Mouse (Mus musculus): Measurements from ENCODE around the gene Trnp1.
A peak's percentile ranks its signal among the peaks of the same experiment; 100 is the strongest.

Trnp1 gene

DNA sequence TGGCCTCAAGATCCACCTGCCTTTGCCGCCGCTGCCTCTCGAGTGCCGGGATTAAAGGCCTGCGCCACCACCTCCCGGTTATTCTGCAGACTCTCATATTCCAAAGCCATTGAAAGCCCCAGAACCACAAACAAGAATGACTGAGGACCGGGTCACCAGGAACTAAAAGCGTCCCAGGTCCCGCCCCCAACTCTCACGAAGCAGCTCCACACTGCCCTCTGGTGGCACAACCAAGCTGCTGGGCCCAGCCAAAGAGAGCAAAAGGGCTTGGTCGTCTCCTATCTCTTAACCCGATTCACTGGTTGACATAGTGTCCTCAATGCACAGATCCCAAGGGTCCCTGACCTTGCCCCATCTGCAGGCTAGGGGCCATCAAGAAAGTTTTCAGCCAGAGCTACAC is 3.9 kb downstream of the Trnp1 start:
- DNase-seq (ENCODE audit: low spot score), result peak; percentile 85

DNA sequence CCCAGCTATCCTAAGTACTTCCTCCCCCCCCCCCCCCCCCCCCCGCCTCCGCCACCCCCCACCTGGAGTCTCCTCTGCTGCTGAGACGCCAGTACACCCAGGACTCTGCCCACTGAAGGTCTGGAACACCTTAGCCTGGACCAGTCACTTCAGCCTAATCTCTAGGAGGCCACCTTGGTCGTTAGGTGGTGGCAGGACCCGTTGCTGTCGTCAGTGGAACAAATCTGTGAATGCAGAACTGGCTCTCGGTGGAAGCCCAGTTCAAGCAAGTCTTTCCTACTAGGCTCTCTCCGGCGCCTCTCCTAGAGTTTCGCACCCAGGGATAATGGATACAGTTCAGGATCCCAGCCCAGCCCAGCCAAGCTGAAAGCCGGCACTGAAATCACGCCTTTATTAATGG is 4.5 kb downstream of the Trnp1 start:
- no peak for DNase-seq (ENCODE audit: low spot score)

DNA sequence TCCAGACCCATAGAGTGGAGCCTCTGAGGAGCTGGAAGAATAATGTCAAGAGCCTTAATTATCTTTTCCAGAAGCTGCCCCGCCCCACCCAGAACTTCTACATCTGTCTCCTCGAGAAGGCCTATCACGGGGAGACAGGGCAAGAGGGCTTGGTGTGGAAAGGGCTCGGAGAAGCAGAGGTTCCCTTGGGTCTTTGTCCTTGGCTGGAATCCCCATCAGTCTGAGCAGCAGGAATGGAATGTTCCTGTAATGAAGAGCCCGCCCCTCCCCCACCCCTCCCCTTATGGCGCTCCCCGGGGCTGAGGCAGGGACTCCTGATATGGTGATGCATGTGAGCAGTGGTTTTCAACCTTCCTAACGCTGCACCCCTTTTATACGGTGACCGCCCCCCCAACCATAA is 6.5 kb downstream of the Trnp1 start:
- no peak for DNase-seq (ENCODE audit: low spot score)

DNA sequence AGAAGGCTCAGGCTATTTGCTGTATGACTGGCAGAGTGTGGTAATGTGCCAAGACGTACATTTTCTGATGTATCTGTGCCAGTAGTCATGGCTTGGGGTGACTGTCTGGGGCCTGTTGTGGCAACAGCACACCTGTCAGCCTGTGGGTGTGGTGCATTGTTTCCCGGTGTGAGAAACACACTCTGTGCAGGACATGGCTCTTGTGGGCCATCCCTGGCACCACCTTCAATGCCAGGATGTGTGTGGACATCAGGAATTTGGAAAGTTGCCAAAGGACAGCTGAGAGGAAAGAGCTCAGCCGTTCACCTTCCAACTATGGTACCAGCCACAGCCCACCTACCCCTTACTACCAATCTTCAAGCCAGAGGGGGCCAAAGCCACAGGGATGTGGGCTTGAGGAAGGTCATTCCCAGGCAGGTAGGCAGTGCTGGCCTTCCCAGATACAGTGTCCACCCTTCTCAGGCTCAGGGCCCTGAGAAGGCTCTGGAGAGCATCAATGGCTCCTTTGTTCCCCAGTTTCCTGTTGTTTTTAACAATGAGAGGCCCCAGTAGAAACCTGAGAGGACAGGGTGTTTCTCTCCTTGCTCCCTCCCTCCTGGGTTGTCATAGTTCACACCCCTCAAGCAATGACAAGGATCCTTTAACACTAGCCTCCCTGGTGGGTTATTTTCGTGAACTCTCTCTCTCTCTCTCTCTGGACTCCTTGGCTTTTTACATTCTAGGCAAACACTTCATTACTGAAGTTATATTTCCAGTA is 8.7 kb downstream of the Trnp1 start:
- no peak for DNase-seq (ENCODE audit: low spot score)

DNA sequence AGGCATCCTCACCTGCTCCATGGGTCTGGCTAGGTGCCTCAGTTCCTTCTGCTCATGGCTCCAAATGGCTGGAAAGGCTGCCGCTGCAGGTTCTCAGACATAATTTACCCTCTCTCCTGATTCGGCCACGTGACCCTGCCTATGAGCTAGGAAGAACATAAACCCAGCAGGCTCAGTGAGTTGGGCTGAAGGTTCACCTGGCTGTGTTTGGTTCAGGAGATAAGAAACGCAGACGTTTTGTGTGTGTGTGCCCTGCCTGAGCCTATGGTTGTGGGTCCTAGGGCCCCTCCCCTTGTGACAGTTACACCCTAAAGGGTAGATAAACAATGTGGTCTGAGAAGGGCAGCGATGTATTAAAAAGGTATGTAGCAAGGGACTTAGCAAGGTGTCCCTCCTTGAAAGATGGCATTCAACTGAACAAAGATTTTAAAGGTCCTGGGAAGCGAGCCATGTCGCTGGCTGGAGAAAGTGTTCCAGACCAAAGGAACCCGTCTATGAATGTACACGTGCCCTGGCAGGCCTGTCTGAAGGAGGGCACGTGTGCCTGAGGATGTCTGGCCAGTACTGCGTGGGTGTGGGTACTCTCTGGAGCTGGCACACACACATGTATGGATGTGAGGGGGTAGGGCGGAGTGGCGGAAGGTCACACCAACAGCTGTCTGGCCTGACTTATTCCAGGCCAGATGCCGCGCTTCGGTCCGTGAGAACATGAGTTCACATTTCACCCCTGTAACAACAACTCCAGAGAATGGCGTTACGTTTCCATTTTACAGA is 9.5 kb downstream of the Trnp1 start:
- DNase-seq (ENCODE audit: low spot score), result no peak

DNA sequence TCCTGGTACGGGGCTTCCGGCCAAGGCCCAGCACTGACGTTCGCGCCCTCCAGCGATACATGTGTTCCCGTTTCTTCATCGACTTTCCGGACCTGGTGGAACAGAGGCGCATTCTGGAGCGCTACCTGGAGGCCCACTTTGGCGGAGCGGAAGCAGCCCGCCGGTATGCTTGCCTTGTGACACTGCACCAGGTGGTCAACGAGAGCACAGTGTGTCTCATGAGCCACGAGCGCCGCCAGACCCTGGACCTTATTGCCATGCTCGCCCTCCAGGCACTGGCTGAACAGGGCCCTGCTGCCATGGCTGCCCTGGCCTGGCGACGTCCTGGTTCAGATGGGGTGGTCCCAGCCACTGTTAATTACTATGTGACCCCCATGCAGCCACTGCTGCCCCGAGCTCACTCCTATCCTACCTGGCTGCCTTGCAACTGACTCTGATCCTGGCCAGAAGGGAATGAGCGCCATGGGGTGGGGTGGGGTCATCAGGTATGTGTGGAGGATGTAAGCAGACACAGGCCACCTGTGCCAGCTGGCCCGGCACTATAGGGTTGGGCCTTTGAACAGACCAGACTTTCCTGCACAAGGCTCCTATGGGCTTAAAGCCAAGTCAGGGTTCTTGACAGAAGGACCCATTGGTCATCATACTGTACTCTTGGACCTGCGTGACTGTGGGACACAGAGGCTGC is 11.5 kb downstream of the Trnp1 start:
- no peak for DNase-seq (ENCODE audit: low spot score)

DNA sequence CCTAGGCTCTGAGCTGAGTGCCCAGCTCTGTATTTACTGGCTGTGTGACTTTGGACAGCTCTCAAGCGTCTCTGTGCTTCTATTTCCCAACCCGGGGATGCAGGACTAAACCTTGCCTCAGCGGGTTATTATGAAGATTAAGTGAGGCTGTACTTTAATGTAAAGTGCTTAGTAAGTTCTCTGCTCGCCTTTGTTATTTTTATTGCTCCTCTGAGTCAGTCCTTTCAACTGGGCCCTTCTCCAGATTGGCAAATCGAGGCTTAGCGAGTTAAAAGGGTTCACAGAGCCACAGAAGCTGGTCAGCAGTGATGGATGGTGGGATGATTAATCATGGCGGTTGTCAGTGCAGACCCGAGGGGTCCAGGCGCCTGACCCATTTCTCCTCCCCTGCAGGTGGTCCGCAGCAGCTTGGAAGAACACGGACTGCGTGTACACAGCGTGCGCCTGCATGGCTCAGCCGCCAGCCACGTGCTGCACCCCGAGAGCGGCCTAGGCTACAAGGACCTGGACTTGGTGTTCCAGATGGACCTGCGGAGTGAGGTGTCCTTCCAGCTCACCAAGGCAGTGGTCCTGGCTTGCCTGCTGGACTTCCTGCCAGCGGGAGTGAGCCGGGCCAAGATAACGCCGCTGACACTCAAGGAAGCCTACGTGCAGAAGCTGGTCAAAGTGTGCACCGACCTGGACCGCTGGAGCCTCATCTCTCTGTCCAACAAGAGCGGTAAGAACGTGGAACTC is 12.5 kb downstream of the Trnp1 start:
- DNase-seq (ENCODE audit: low spot score), result no peak

DNA sequence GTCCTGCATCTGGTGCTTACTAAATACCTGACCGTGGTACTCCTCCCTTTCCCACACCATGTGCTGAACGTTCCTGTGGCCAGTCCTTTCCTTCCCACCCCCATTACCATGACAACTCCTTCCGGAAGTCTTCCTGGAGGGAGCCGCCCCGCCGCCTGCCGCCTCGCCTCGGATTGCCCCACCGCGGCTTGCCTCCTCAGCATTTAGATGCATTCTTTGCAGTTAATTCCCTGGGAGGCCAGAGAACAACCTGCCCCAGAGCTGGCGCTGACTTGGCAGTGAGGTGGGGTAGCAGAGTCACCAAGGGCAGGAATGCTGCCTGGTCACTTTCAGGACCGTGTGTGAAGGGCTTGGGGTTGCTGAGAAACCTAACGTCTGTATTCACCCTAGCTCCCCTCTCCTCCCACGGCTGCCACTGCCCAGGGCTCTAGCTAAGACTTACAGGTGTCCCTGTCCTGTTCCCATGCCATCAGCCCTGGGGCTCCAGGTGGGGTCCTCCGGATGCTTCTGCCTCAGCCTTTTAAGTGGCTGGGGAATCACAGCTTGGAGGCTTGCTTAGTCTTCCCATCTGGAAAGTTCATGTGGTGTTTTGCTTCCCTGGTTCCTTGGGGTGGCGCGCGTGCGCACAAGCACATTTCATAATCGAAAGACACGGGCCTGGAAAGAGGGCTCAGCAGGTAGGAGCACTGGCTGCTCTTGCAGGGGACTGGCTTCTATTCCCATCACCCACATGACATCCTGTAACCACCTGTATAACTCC is 13.9 kb downstream of the Trnp1 start:
- no peak for DNase-seq (ENCODE audit: low spot score)

GRCm38 (mm10) chr4:133482479-133482878 is 15.9 kb downstream of the Trnp1 start:
- DNase-seq (ENCODE audit: low spot score), result no peak

GRCm38 (mm10) chr4:133481488-133481887 is 16.9 kb downstream of the Trnp1 start:
- no peak for DNase-seq (ENCODE audit: low spot score)

- no peak for DNase-seq (ENCODE audit: low spot score)
Observed at GRCm38 (mm10) chr4:133480754-133481153, 17.6 kb downstream of the Trnp1 start.

- no peak for DNase-seq (ENCODE audit: low spot score)
Observed at GRCm38 (mm10) chr4:133480185-133480537, 18.2 kb downstream of the Trnp1 start.

- peak; percentile 98 for DNase-seq (ENCODE audit: low spot score)
Observed at GRCm38 (mm10) chr4:133479458-133480184, 18.7 kb downstream of the Trnp1 start, which contains the start of gene Tent5b. TSS of gene Tent5b (plus strand) at chr4:133480132.

DNA sequence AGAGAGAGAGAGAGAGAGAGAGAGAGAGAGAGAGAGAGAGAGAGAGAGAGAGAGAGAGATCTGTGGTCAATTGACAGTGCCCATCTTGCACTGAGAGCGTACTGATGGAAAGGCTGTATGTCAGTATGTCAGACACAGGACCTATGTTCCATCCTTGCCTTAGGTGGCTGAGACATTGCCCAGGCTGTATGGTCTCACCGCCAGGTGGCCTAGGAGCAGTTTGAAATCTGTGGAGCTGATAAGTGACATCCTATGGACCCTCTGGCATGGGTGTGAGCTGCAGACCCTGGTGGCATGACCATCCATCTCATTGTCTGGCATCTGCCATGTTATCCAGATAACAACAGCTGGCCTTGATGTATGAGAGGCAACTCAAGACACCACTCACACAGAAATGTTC is 24.5 kb downstream of the Trnp1 start:
- DNase-seq (ENCODE audit: low spot score), result no peak

- DNase-seq (ENCODE audit: low spot score), result no peak
Observed at GRCm38 (mm10) chr4:133471135-133471821, 27.1 kb downstream of the Trnp1 start.

GRCm38 (mm10) chr4:133469122-133469521 is 29.2 kb downstream of the Trnp1 start:
- DNase-seq (ENCODE audit: low spot score), result no peak

DNA sequence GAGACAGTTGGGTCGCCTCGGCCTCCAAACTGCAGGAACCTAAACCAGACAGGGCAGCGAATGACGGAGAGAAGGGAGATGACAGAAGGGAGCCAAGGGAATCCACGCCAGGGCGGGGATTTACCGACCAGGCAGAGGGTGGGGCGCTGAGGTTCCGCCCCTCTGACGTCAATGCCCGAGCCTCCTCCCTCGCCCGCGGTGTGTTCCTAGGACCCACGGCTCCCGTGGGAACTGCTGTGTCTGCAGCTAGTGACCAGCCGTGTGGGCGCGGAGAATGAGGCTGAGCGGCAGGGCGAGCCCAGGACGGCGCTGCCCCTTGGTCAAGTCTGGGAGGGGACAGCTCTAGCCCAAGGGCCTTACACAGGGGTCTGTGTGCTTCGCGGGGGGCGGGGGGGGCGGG is 30.3 kb downstream of the Trnp1 start:
- DNase-seq (ENCODE audit: low spot score), result peak; percentile 77

- no peak for DNase-seq (ENCODE audit: low spot score)
Observed at GRCm38 (mm10) chr4:133463184-133463583, 35.2 kb downstream of the Trnp1 start.

DNA sequence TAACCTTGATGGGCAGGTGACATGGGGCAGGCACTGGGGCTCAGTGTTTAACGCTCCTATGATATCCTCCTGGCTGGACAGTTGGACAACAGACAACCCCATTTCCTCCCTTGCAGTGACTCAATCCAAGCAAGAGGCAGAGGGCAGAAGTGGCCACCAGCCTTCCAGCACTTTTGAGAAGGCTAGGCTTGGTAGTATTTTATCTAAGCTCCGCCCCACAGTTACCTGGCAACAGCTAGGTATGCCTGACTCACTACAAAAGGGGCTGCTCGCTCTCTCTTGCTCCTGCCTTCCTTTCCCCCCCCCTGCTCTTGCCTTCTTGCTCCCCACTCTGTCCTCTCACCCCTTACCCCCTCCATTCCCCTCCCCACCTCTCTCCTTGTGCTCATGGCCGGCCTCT is 37.0 kb downstream of the Trnp1 start:
- no peak for DNase-seq (ENCODE audit: low spot score)

- DNase-seq (ENCODE audit: low spot score), result no peak
Observed at GRCm38 (mm10) chr4:133460796-133461325, 37.5 kb downstream of the Trnp1 start.
